Mouse (Mus musculus) embryonic facial prominence, embryonic 13.5 days (tissue): Measurements from ENCODE around the gene Utp15. TPM values are rescaled to one million over a fixed set of nuclear protein-coding genes. Genes with fewer than 3 reads are reported as not detected.
A peak's percentile ranks its signal among the peaks of the same experiment; 100 is the strongest.

ENCODE experiments used
- ATAC-seq: fragments of 200-750 bp; cut with Nextera tagmentation; 2 replicates; pipeline ENCODE4 v1.8.0; 2017; ENCODE audit warnings: low read depth; ENCODE audit not compliant: insufficient number of reproducible peaks, insufficient read depth, low FRiP score, low TSS enrichment
- H3K27ac ChIP-seq: fragments of 300-500 bp; sonication (generic); 2 replicates; pipeline ENCODE4 v1.5.1; 2015; ENCODE audit warnings: moderate library complexity, mild to moderate bottlenecking, inconsistent platforms
- H3K27me3 ChIP-seq: fragments of 300-500 bp; sonication (generic); 2 replicates; pipeline ENCODE4 v1.6.1; 2015; ENCODE audit warnings: mild to moderate bottlenecking, inconsistent platforms
- H3K36me3 ChIP-seq: fragments of 300-500 bp; sonication (generic); 2 replicates; pipeline ENCODE4 v1.6.1; 2015; ENCODE audit warnings: mild to moderate bottlenecking, inconsistent platforms
- H3K4me1 ChIP-seq: fragments of 300-500 bp; sonication (generic); 2 replicates; pipeline ENCODE4 v1.6.1; 2015; ENCODE audit warnings: inconsistent platforms
- H3K4me2 ChIP-seq: fragments of 300-500 bp; sonication (generic); 2 replicates; pipeline ENCODE4 v1.6.1; 2015; ENCODE audit warnings: moderate library complexity, mild to moderate bottlenecking, inconsistent platforms
- H3K4me3 ChIP-seq: fragments of 300-500 bp; sonication (generic); 2 replicates; pipeline ENCODE4 v1.5.1; 2015; ENCODE audit warnings: mild to moderate bottlenecking, inconsistent platforms
- H3K9ac ChIP-seq: fragments of 300-500 bp; sonication (generic); 2 replicates; pipeline ENCODE4 v1.6.1; 2015; ENCODE audit warnings: mild to moderate bottlenecking, inconsistent platforms
- H3K9me3 ChIP-seq: fragments of 300-500 bp; sonication (generic); 2 replicates; pipeline ENCODE4 v1.6.1; 2016; ENCODE audit warnings: inconsistent platforms
- WGBS: fragments of 180-500 bp; shearing (Covaris S2); methylation state at CpG from one replicate; pipeline ENCODE4 v1.1.7; 2015; ENCODE audit warnings: mixed read lengths; 5-methylcytosine and 5-hydroxymethylcytosine counted together
- polyA plus RNA-seq: library from polyadenylated mRNA; unstranded; fragments of >200 nt; fragmentation: Nextera tagmentation; extraction: Ambion mirVana; gene quantifications from 2 replicates; pipeline ENCODE4 v1.2.1, GENCODE M21; 2015

The Utp15 gene
- polyA plus RNA-seq, 1 experiment from 2014 or later, result 31.1 TPM

- H3K9me3 ChIP-seq, result no peaks in the 10 kb centered on the region
- 0 out of 2 replicates have a peak, but pooled peaks cover 3% of the 10 kb centered on the region for H3K4me1 ChIP-seq
- WGBS, result 42% methylated on average over 2 of the region's 2 CpGs
- H3K27me3 ChIP-seq, result no peaks in the 10 kb centered on the region
- no peak overlapping the region for H3K4me2 ChIP-seq
- H3K36me3 ChIP-seq, result no peaks in the 10 kb centered on the region
- no peak overlapping the region for H3K4me3 ChIP-seq
- H3K9ac ChIP-seq, result no peak overlapping the region
- no peak overlapping the region for H3K27ac ChIP-seq
- no peak for ATAC-seq
These were observed 27.9 kb upstream of the Utp15 start for GRCm38 (mm10) chr13:98290719-98291118.

- Histone ChIP-seq H3K9me3 (no peaks in the 10 kb centered on the region), H3K36me3 (no peaks in the 10 kb centered on the region), H3K27me3 (no peaks in the 10 kb centered on the region), H3K4me1 (no peaks in the 10 kb centered on the region), H3K27ac (no peak overlapping the region), H3K4me3 (no peak overlapping the region), H3K4me2 (no peak overlapping the region), H3K9ac (no peak overlapping the region)
- 79% methylated on average over 12 of the region's 12 CpGs for WGBS
- no peak for ATAC-seq
These were observed 18.3 kb upstream of the Utp15 start for GRCm38 (mm10) chr13:98280990-98281650.

GRCm38 (mm10) chr13:98279686-98280085, 16.8 kb upstream of the Utp15 start, which contains the start of gene Gm21976:
Gm21976 (plus strand) TSS chr13:98279887.
- Histone ChIP-seq H3K4me2 (no peak within 1 kb of the TSS), H3K9me3 (no peaks in the 10 kb centered on the region), H3K9ac (no peak within 1 kb of the TSS), H3K4me3 (no peak within 1 kb of the TSS), H3K27me3 (no peaks in the 10 kb centered on the region), H3K36me3 (peaks cover 7% of the 10 kb centered on the region; the same call in 1 of the 2 replicates), H3K27ac (no peak within 1 kb of the TSS), H3K4me1 (no peaks in the 10 kb centered on the region)
- 81% methylated on average over 5 of the region's 5 CpGs for WGBS
- ATAC-seq, result no peak

- Histone ChIP-seq H3K4me2 (no peak overlapping the region), H3K4me1 (no peaks in the 10 kb centered on the region), H3K27me3 (no peaks in the 10 kb centered on the region), H3K36me3 (peaks cover 25% of the 10 kb centered on the region), H3K27ac (no peak overlapping the region), H3K9me3 (no peaks in the 10 kb centered on the region), H3K4me3 (no peak overlapping the region), H3K9ac (no peak overlapping the region)
- no peak for ATAC-seq
- 84% methylated on average over 2 of the region's 2 CpGs for WGBS
These were observed 14.7 kb upstream of the Utp15 start for GRCm38 (mm10) chr13:98277501-98277900.

- Histone ChIP-seq H3K27ac (no peak overlapping the region), H3K27me3 (no peaks in the 10 kb centered on the region), H3K9ac (no peak overlapping the region), H3K4me1 (no peaks in the 10 kb centered on the region), H3K36me3 (peaks cover 35% of the 10 kb centered on the region), H3K9me3 (no peaks in the 10 kb centered on the region), H3K4me2 (no peak overlapping the region), H3K4me3 (no peak overlapping the region)
- 88% methylated on average over 7 of the region's 7 CpGs for WGBS
- no peak for ATAC-seq
These were observed 13.4 kb upstream of the Utp15 start for GRCm38 (mm10) chr13:98276253-98276652.

- Histone ChIP-seq H3K4me1 (no peaks in the 10 kb centered on the region), H3K4me2 (no peak overlapping the region), H3K36me3 (peaks cover 41% of the 10 kb centered on the region), H3K4me3 (no peak overlapping the region), H3K9ac (no peak overlapping the region), H3K27ac (no peak overlapping the region), H3K9me3 (no peaks in the 10 kb centered on the region), H3K27me3 (no peaks in the 10 kb centered on the region)
- 85% methylated on average over 4 of the region's 4 CpGs for WGBS
- ATAC-seq, result no peak
These were observed 12.8 kb upstream of the Utp15 start for GRCm38 (mm10) chr13:98275646-98276045.

- Histone ChIP-seq H3K4me3 (no peak overlapping the region), H3K36me3 (peaks cover 53% of the 10 kb centered on the region), H3K4me1 (no peaks in the 10 kb centered on the region), H3K9me3 (no peaks in the 10 kb centered on the region), H3K9ac (no peak overlapping the region), H3K27me3 (no peaks in the 10 kb centered on the region), H3K27ac (no peak overlapping the region), H3K4me2 (no peak overlapping the region)
- WGBS, result 87% methylated on average over 9 of the region's 9 CpGs
- no peak for ATAC-seq
These were observed 11.2 kb upstream of the Utp15 start for GRCm38 (mm10) chr13:98274023-98274422.

- ATAC-seq, result no peak
- Histone ChIP-seq H3K36me3 (peaks cover 31% of the 10 kb centered on the region), H3K4me3 (peak overlapping the region; percentile 88), H3K9me3 (no peaks in the 10 kb centered on the region), H3K9ac (peak overlapping the region; percentile 83), H3K27me3 (no peaks in the 10 kb centered on the region), H3K4me1 (peaks cover 17% of the 10 kb centered on the region), H3K27ac (no peak overlapping the region), H3K4me2 (peak overlapping the region; percentile 90)
- WGBS, result 41% methylated on average over 5 of the region's 5 CpGs
These were observed 1.3 kb upstream of the Utp15 start for GRCm38 (mm10) chr13:98264111-98264510.

- Histone ChIP-seq H3K36me3 (peaks cover 29% of the 10 kb centered on the region), H3K27me3 (no peaks in the 10 kb centered on the region), H3K4me1 (peaks cover 17% of the 10 kb centered on the region), H3K9ac (peak overlapping the region; percentile 83), H3K27ac (peak overlapping the region; percentile 90), H3K4me2 (peak overlapping the region; percentile 90), H3K9me3 (no peaks in the 10 kb centered on the region), H3K4me3 (peak overlapping the region; percentile 88)
- peak; percentile 50; the same call in 1 of the 2 replicates for ATAC-seq
- 1% methylated on average over 16 of the region's 16 CpGs for WGBS
These were observed 682 bp upstream of the Utp15 start for GRCm38 (mm10) chr13:98263458-98263987.

- no peak for ATAC-seq
- WGBS, result 71% methylated on average over 9 of the region's 9 CpGs
These were observed 7.9 kb downstream of the Utp15 start for GRCm38 (mm10) chr13:98254921-98255320.

GRCm38 (mm10) chr13:98249594-98249993, 13.2 kb downstream of the Utp15 start:
- Histone ChIP-seq H3K27ac (no peak overlapping the region), H3K9me3 (no peaks in the 10 kb centered on the region), H3K36me3 (peaks cover 66% of the 10 kb centered on the region), H3K4me2 (no peak overlapping the region), H3K4me1 (no peaks in the 10 kb centered on the region), H3K27me3 (no peaks in the 10 kb centered on the region), H3K9ac (no peak overlapping the region), H3K4me3 (no peak overlapping the region)
- WGBS, result 84% methylated on average over 10 of the region's 10 CpGs
- no peak for ATAC-seq

More at GRCm38 (mm10) chr13:98254921-98255320, 7.9 kb downstream of the Utp15 start:
- no peaks in the 10 kb centered on the region for H3K4me1 ChIP-seq
- peaks cover 83% of the 10 kb centered on the region for H3K36me3 ChIP-seq
- no peak overlapping the region for H3K27ac ChIP-seq
- no peak overlapping the region for H3K4me3 ChIP-seq
- H3K27me3 ChIP-seq, result no peaks in the 10 kb centered on the region
- H3K9ac ChIP-seq, result no peak overlapping the region
- no peaks in the 10 kb centered on the region for H3K9me3 ChIP-seq
- H3K4me2 ChIP-seq, result no peak overlapping the region

- Histone ChIP-seq H3K27me3 (no peaks in the 10 kb centered on the region), H3K27ac (no peak overlapping the region), H3K36me3 (peaks cover 31% of the 10 kb centered on the region), H3K9me3 (no peaks in the 10 kb centered on the region), H3K4me3 (no peak overlapping the region), H3K4me2 (no peak overlapping the region), H3K9ac (no peak overlapping the region), H3K4me1 (no peaks in the 10 kb centered on the region)
- WGBS, result 77% methylated on average over 7 of the region's 7 CpGs
- no peak for ATAC-seq
These were observed 17.5 kb downstream of the Utp15 start for GRCm38 (mm10) chr13:98245386-98245785.
